8 mouse cellular contexts compared by ENCODE assay signal in the genomic region with DNA sequence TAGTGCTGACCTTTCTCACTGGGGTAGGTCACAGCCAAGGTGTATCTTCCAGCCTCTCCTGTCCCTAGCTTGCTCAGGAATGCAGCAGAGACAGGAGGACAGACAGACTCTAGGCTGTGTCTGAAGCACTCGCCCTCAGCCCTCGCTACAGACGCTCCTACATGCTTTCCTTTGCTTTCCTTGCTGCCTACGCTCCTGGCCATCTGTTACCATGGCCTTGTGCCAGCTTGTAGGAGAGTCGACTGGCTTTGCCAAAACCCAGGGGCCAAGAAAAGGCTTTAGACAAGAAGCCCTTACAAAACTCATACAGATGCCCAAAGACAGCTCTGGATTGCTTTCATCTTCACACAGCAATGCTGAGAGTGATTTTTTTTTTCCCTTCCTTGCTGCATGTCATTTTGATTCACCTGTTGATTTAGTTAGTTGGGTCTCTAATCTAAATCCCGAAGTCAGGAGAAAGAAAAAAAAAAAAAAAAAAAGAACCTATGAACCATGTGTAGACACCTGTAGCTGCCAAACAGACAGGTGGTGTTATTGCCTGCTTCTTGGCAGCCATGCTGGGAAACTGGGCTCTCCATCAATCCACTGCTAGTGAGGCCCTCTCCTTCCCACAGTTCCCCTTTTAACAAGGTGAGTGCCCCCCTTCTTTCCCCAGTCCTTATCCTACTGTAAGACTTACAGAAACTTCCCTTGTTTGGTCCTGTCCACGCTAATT.
DNase-seq lines count a peak whose midpoint lies in the region; ATAC-seq lines count a peak whose summit lies in the region.

No protein-coding gene starts in this region.

- H3K4me2 ChIP-seq in midbrain, embryonic 16.5 days (ENCODE audit: low read length), result no peak overlapping the region

- peaks cover 5% of the 10 kb centered on the region; the same call in 1 of the 2 replicates for H3K4me1 ChIP-seq in midbrain, embryonic 10.5 days
- H3K4me1 ChIP-seq in midbrain, embryonic 16.5 days (ENCODE audit: control insufficient read depth, insufficient read depth, low read length), result peaks cover 3% of the 10 kb centered on the region; the same call in 1 of the 2 replicates

- no peak overlapping the region for H3K4me3 ChIP-seq in midbrain, embryonic 10.5 days
- no peak overlapping the region for H3K4me3 ChIP-seq in midbrain, embryonic 16.5 days (ENCODE audit: low read depth, low read length)

- 76% methylated on average over 7 of the region's 7 CpGs for WGBS in midbrain, embryonic 10.5 days
- 45% methylated on average over 7 of the region's 7 CpGs for WGBS in midbrain, embryonic 16.5 days

- no peak for DNase-seq in midbrain, embryonic 10.5 days (ENCODE audit: low spot score)
- DNase-seq in cerebellum, postnatal 14 days, result peak; percentile 97 to 98
- DNase-seq in heart, adult 8-10 months (ENCODE audit: low spot score), result peak; percentile 60
- DNase-seq in layer of hippocampus, postnatal 14 days (ENCODE audit: low spot score in 2 of 2), result peak; percentile 29 to 60
- peak; percentile 65 for DNase-seq in ovary, adult 18-20 months (ENCODE audit: low spot score)
- no peak for DNase-seq in spleen, postnatal 4 days (ENCODE audit: low spot score in 2 of 2)
- no peak for DNase-seq in natural killer cell, adult 2 months (ENCODE audit: low spot score in 2 of 2)

- no peak for ATAC-seq in midbrain, embryonic 16.5 days

- no peaks in the 10 kb centered on the region for H3K9me3 ChIP-seq in midbrain, embryonic 10.5 days (replicated peaks)
- H3K9me3 ChIP-seq in midbrain, embryonic 16.5 days (replicated peaks; ENCODE audit: control insufficient read depth, low read length, poor library complexity, severe bottlenecking), result no peaks in the 10 kb centered on the region

- no peaks in the 10 kb centered on the region for H3K27me3 ChIP-seq in midbrain, embryonic 10.5 days (ENCODE audit: low read depth, poor library complexity, severe bottlenecking)
- H3K27me3 ChIP-seq in midbrain, embryonic 16.5 days (ENCODE audit: control insufficient read depth, insufficient read depth, low read depth, low read length), result no peaks in the 10 kb centered on the region

- H3K36me3 ChIP-seq in midbrain, embryonic 10.5 days, result no peaks in the 10 kb centered on the region
- H3K36me3 ChIP-seq in midbrain, embryonic 16.5 days (ENCODE audit: control insufficient read depth, insufficient read depth, low read length), result no peaks in the 10 kb centered on the region

- no peak overlapping the region for H3K9ac ChIP-seq in midbrain, embryonic 16.5 days (ENCODE audit: low read depth, low read length)

- H3K27ac ChIP-seq in midbrain, embryonic 10.5 days (replicated peaks), result 0 out of 2 replicates have a peak overlapping the region, but pooled peaks have one; percentile 25
- no peak overlapping the region for H3K27ac ChIP-seq in midbrain, embryonic 16.5 days (ENCODE audit: low read length)

Comparison
In these comparisons a context has a peak if more than half of its experiments do, and no peak if none do; other contexts are left out.
1. DNase-seq: peak in cerebellum, postnatal 14 days (2 of 2), heart, adult 8-10 months (single experiment), layer of hippocampus, postnatal 14 days (2 of 2) and ovary, adult 18-20 months (single experiment); none in midbrain, embryonic 10.5 days (single experiment), spleen, postnatal 4 days (0 of 2) and natural killer cell, adult 2 months (0 of 2).